Mouse (Mus musculus) bone marrow macrophage, adult 2 months (primary cell): ENCODE data around the gene Cops7b. TPM values are rescaled to one million over a fixed set of nuclear protein-coding genes. Genes with fewer than 3 reads are reported as not detected.

ENCODE experiments used
- H3K27ac ChIP-seq: 2 replicates; pipeline ENCODE4 v1.5.1; 2012; ENCODE audit warnings: low read depth, low read length; ENCODE audit not compliant: insufficient read depth
- H3K4me1 ChIP-seq: 2 replicates; pipeline ENCODE4 v1.6.1; 2012; ENCODE audit warnings: low read length; ENCODE audit not compliant: control insufficient read depth, insufficient read depth
- H3K4me3 ChIP-seq: 2 replicates; pipeline ENCODE4 v1.5.1; 2012; ENCODE audit warnings: mild to moderate bottlenecking, low read length, moderate library complexity; ENCODE audit not compliant: insufficient read depth
- CTCF ChIP-seq: IDR thresholded peaks from 2 replicates; pipeline ENCODE4 v1.5.1; 2012; ENCODE audit warnings: low read depth, mild to moderate bottlenecking, low read length, moderate library complexity
- POLR2A ChIP-seq: IDR thresholded peaks from 2 replicates; pipeline ENCODE4 v1.6.1; 2012; ENCODE audit warnings: mild to moderate bottlenecking, low read depth, low read length, borderline replicate concordance
- polyA plus RNA-seq: library from polyadenylated mRNA; stranded (reverse); fragments of >200 nt; gene quantifications from 2 replicates; pipeline ENCODE4 v1.2.4, GENCODE M21; 2012; ENCODE audit not compliant: missing spikeins, insufficient read depth, insufficient read length

Cops7b gene
- polyA plus RNA-seq, 1 experiment = 20.9 TPM

GRCm38 (mm10) chr1:86559232-86559631 lies 23.5 kb upstream of the Cops7b start:
- no peak overlapping the region for H3K4me3 ChIP-seq
- no peak for TF ChIP-seq POLR2A
- TF ChIP-seq CTCF = no peak
- H3K27ac ChIP-seq = no peak overlapping the region
- peaks cover 10% of the 10 kb centered on the region for H3K4me1 ChIP-seq

GRCm38 (mm10) chr1:86562663-86563062 lies 20.0 kb upstream of the Cops7b start:
- H3K27ac ChIP-seq = no peak overlapping the region
- no peak overlapping the region for H3K4me3 ChIP-seq
- TF ChIP-seq POLR2A = no peak
- no peak for TF ChIP-seq CTCF
- peaks cover 4% of the 10 kb centered on the region for H3K4me1 ChIP-seq

GRCm38 (mm10) chr1:86568409-86568808 lies 14.3 kb upstream of the Cops7b start:
- Histone ChIP-seq H3K27ac (no peak overlapping the region), H3K4me3 (no peak overlapping the region), H3K4me1 (peaks cover 2% of the 10 kb centered on the region; the same call in 1 of the 2 replicates)
- no peak for TF ChIP-seq CTCF
- TF ChIP-seq POLR2A = no peak

- TF ChIP-seq POLR2A (no peak), CTCF (no peak)
- Histone ChIP-seq H3K4me1 (peaks cover 2% of the 10 kb centered on the region; the same call in 1 of the 2 replicates), H3K4me3 (no peak overlapping the region), H3K27ac (no peak overlapping the region)
These were observed 13.3 kb upstream of the Cops7b start for GRCm38 (mm10) chr1:86569292-86569860.

- peaks cover 2% of the 10 kb centered on the region; the same call in 1 of the 2 replicates for H3K4me1 ChIP-seq
- no peak for TF ChIP-seq POLR2A
- no peak for TF ChIP-seq CTCF
- H3K4me3 ChIP-seq = no peak overlapping the region
- no peak overlapping the region for H3K27ac ChIP-seq
These were observed 11.3 kb upstream of the Cops7b start for GRCm38 (mm10) chr1:86571381-86571780.

GRCm38 (mm10) chr1:86571941-86572340 lies 10.8 kb upstream of the Cops7b start:
- Histone ChIP-seq H3K27ac (no peak overlapping the region), H3K4me3 (no peak overlapping the region)

GRCm38 (mm10) chr1:86580426-86580825 lies 2.3 kb upstream of the Cops7b start:
- peaks cover 5% of the 10 kb centered on the region for H3K4me1 ChIP-seq
- no peak overlapping the region for H3K27ac ChIP-seq

More at GRCm38 (mm10) chr1:86571941-86572340, 10.8 kb upstream of the Cops7b start:
- no peak for TF ChIP-seq POLR2A
- no peak for TF ChIP-seq CTCF
- peaks cover 2% of the 10 kb centered on the region; the same call in 1 of the 2 replicates for H3K4me1 ChIP-seq

GRCm38 (mm10) chr1:86581692-86582450 lies 833 bp upstream of the Cops7b start:
- H3K4me1 ChIP-seq = peaks cover 8% of the 10 kb centered on the region
- H3K27ac ChIP-seq = no peak overlapping the region
- peak overlapping the region; percentile 90 for H3K4me3 ChIP-seq
- no peak for TF ChIP-seq POLR2A
- TF ChIP-seq CTCF = no peak

More at GRCm38 (mm10) chr1:86580426-86580825, 2.3 kb upstream of the Cops7b start:
- TF ChIP-seq CTCF (no peak), POLR2A (no peak)
- H3K4me3 ChIP-seq = no peak overlapping the region

- H3K27ac ChIP-seq = no peak overlapping the region
- peaks cover 8% of the 10 kb centered on the region for H3K4me1 ChIP-seq
- H3K4me3 ChIP-seq = no peak overlapping the region; the same call in 1 of the 2 replicates
- TF ChIP-seq POLR2A = no peak
- no peak for TF ChIP-seq CTCF
These were observed 1.0 kb downstream of the Cops7b start for GRCm38 (mm10) chr1:86583709-86584108.

GRCm38 (mm10) chr1:86586992-86587391 lies 4.3 kb downstream of the Cops7b start:
- no peak for TF ChIP-seq POLR2A
- TF ChIP-seq CTCF = no peak
- H3K4me1 ChIP-seq = peaks cover 5% of the 10 kb centered on the region
- H3K4me3 ChIP-seq = peak overlapping the region; percentile 93
- H3K27ac ChIP-seq = no peak overlapping the region
